Mouse (Mus musculus) lung, adult 2 months (tissue): ENCODE data around the gene Dazl. TPM values are rescaled to one million over a fixed set of nuclear protein-coding genes. Genes with fewer than 3 reads are reported as not detected.

Source experiments
- DNase-seq: peaks from one replicate; pipeline ENCODE4 v3.0.0; 2022
- H3K4me1 ChIP-seq: fragments of 200-500 bp; 2 replicates; pipeline ENCODE4 v1.6.1; 2011; ENCODE audit warnings: low read length; ENCODE audit not compliant: control insufficient read depth, insufficient read depth
- H3K4me3 ChIP-seq: fragments of 200-500 bp; replicated peaks from 2 replicates; pipeline ENCODE3; 2011; ENCODE audit warnings: low read depth, mild to moderate bottlenecking, control low read depth, low read length; ENCODE audit errors: extremely low read depth
- CTCF ChIP-seq: fragments of 200-500 bp; IDR thresholded peaks from 2 replicates; pipeline ENCODE4 v1.5.1; 2011; ENCODE audit warnings: mild to moderate bottlenecking, low read length, control low read depth; ENCODE audit not compliant: insufficient read depth
- POLR2A ChIP-seq: fragments of 200-500 bp; IDR thresholded peaks from 2 replicates; pipeline ENCODE4 v1.6.1; 2011; ENCODE audit warnings: low read depth, mild to moderate bottlenecking, control low read depth, low read length, borderline replicate concordance; ENCODE audit errors: extremely low read depth
- WGBS: fragments of 180-500 bp; shearing (Covaris S2); methylation state at CpG from one replicate; pipeline ENCODE4 v1.1.7; 2018; 5-methylcytosine and 5-hydroxymethylcytosine counted together
- polyA plus RNA-seq: library from polyadenylated mRNA; depleted of rRNA; stranded (reverse); fragments of >200 nt; gene quantifications from 2 replicates; pipeline ENCODE4 v1.2.3, GENCODE M21; 2012

Dazl gene
- polyA plus RNA-seq, 1 experiment = not detected

GRCm38 (mm10) chr17:50316216-50317150 lies 23.0 kb upstream of the Dazl start:
- DNase-seq = no peak
- TF ChIP-seq CTCF (no peak), POLR2A (no peak)
- WGBS = 66% methylated on average over 11 of the region's 11 CpGs
- Histone ChIP-seq H3K4me3 (no peak overlapping the region), H3K4me1 (no peaks in the 10 kb centered on the region)

- DNase-seq = no peak
- H3K4me1 ChIP-seq = no peaks in the 10 kb centered on the region
- H3K4me3 ChIP-seq = no peak overlapping the region
- 47% methylated on average over 10 of the region's 10 CpGs for WGBS
- TF ChIP-seq CTCF (no peak), POLR2A (no peak)
These were observed 16.8 kb upstream of the Dazl start for GRCm38 (mm10) chr17:50310148-50310802.

- no peak for DNase-seq
- H3K4me1 ChIP-seq = no peaks in the 10 kb centered on the region
These were observed 16.2 kb upstream of the Dazl start for GRCm38 (mm10) chr17:50309512-50310072.

GRCm38 (mm10) chr17:50308880-50309279 lies 15.4 kb upstream of the Dazl start:
- WGBS = 58% methylated on average over 5 of the region's 5 CpGs
- TF ChIP-seq CTCF = no peak
- no peak for TF ChIP-seq POLR2A
- no peaks in the 10 kb centered on the region for H3K4me1 ChIP-seq
- no peak for DNase-seq
- H3K4me3 ChIP-seq = no peak overlapping the region

More at GRCm38 (mm10) chr17:50309512-50310072, 16.2 kb upstream of the Dazl start:
- no peak overlapping the region for H3K4me3 ChIP-seq
- TF ChIP-seq POLR2A (no peak), CTCF (no peak)
- WGBS = 74% methylated on average over 5 of the region's 5 CpGs

- TF ChIP-seq POLR2A (no peak), CTCF (no peak)
- H3K4me1 ChIP-seq = no peaks in the 10 kb centered on the region
- no peak for DNase-seq
- no peak overlapping the region for H3K4me3 ChIP-seq
- WGBS = 87% methylated on average over 10 of the region's 10 CpGs
These were observed 14.7 kb upstream of the Dazl start for GRCm38 (mm10) chr17:50308059-50308647.

GRCm38 (mm10) chr17:50302867-50303266 lies 9.4 kb upstream of the Dazl start:
- TF ChIP-seq CTCF (no peak), POLR2A (no peak)
- 66% methylated on average over 3 of the region's 3 CpGs for WGBS

GRCm38 (mm10) chr17:50300171-50300841 lies 6.9 kb upstream of the Dazl start:
- WGBS = 60% methylated on average over 11 of the region's 11 CpGs
- Histone ChIP-seq H3K4me3 (no peak overlapping the region), H3K4me1 (no peaks in the 10 kb centered on the region)
- no peak for DNase-seq
- TF ChIP-seq CTCF = no peak
- no peak for TF ChIP-seq POLR2A

More at GRCm38 (mm10) chr17:50302867-50303266, 9.4 kb upstream of the Dazl start:
- no peak overlapping the region for H3K4me3 ChIP-seq
- no peaks in the 10 kb centered on the region for H3K4me1 ChIP-seq
- DNase-seq = no peak

- H3K4me3 ChIP-seq = no peak overlapping the region
- WGBS = 70% methylated on average over 7 of the region's 7 CpGs
- TF ChIP-seq CTCF = no peak
- no peak for TF ChIP-seq POLR2A
- no peak for DNase-seq
- no peaks in the 10 kb centered on the region for H3K4me1 ChIP-seq
These were observed 5.4 kb upstream of the Dazl start for GRCm38 (mm10) chr17:50298821-50299220.

GRCm38 (mm10) chr17:50294726-50295125 lies 1.3 kb upstream of the Dazl start:
- 88% methylated on average over 12 of the region's 12 CpGs for WGBS
- H3K4me3 ChIP-seq = no peak overlapping the region
- no peak for TF ChIP-seq CTCF
- no peak for TF ChIP-seq POLR2A
- no peak for DNase-seq
- no peaks in the 10 kb centered on the region for H3K4me1 ChIP-seq
